Mouse (Mus musculus): ENCODE measurements around the gene Dnajc10. TPM values are rescaled to one million over a fixed set of nuclear protein-coding genes. Genes with fewer than 3 reads are reported as not detected.

Gene Dnajc10
- polyA plus RNA-seq, 1 experiment from 2014 or later, result 98.1 TPM

DNA sequence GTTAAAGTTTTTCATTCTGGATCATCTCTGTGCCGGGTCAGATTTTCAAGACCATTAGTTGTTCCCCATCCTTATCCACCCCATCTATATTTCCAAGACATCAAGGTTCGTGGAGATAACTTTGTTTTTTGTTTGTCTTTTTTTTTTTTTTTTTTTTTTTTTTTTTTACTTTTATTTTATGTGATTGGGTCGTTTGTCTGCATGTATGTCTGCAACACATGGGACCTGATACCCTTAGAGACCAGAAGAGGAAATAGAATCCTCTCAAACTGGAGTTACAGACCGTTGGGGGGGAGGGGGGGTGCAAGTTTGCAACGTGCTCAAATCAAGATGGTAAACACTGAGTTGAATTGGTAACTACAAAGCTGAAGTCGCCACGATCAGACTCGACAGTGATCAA lies 23.1 kb upstream of the Dnajc10 start, which contains the start of gene Prdx6b:
TSS of gene Prdx6b (plus strand) at position 301 of the 400 bp plus-strand sequence.
- Histone ChIP-seq H3K4me3 (ENCODE audit: low read depth, low read length) (no peak within 1 kb of the TSS), H3K9ac (ENCODE audit: low read length) (no peak within 1 kb of the TSS), H3K36me3 (ENCODE audit: control insufficient read depth, insufficient read depth, low read length) (no peaks in the 10 kb centered on the region), H3K27ac (ENCODE audit: low read depth, low read length) (no peak within 1 kb of the TSS), H3K9me3 (ENCODE audit: control insufficient read depth, low read length) (no peaks in the 10 kb centered on the region), H3K4me1 (ENCODE audit: control insufficient read depth, insufficient read depth, low read length) (no peaks in the 10 kb centered on the region), H3K4me2 (no peak within 1 kb of the TSS), H3K27me3 (ENCODE audit: control insufficient read depth, insufficient read depth, low read length) (no peaks in the 10 kb centered on the region)
- 88% methylated on average over 8 of the region's 8 CpGs for WGBS
- DNase-seq (ENCODE audit: low spot score, missing footprints), result no peak
- no peak for ATAC-seq (ENCODE audit: low FRiP score)

- ATAC-seq (ENCODE audit: low FRiP score) (no peak), DNase-seq (ENCODE audit: low spot score, missing footprints) (no peak)
- Histone ChIP-seq H3K4me2 (no peak overlapping the region), H3K4me1 (ENCODE audit: control insufficient read depth, insufficient read depth, low read length) (no peaks in the 10 kb centered on the region), H3K9me3 (ENCODE audit: control insufficient read depth, low read length) (no peaks in the 10 kb centered on the region), H3K27ac (ENCODE audit: low read depth, low read length) (no peak overlapping the region), H3K4me3 (ENCODE audit: low read depth, low read length) (no peak overlapping the region), H3K27me3 (ENCODE audit: control insufficient read depth, insufficient read depth, low read length) (no peaks in the 10 kb centered on the region), H3K36me3 (ENCODE audit: control insufficient read depth, insufficient read depth, low read length) (no peaks in the 10 kb centered on the region), H3K9ac (ENCODE audit: low read length) (no peak overlapping the region)
- WGBS, result 76% methylated on average over 3 of the region's 3 CpGs
Observed at GRCm38 (mm10) chr2:80298334-80298733, 16.9 kb upstream of the Dnajc10 start.

GRCm38 (mm10) chr2:80300806-80301205 lies 14.5 kb upstream of the Dnajc10 start:
- 85% methylated on average over 4 of the region's 4 CpGs for WGBS
- Histone ChIP-seq H3K36me3 (ENCODE audit: control insufficient read depth, insufficient read depth, low read length) (no peaks in the 10 kb centered on the region), H3K4me2 (no peak overlapping the region), H3K27me3 (ENCODE audit: control insufficient read depth, insufficient read depth, low read length) (no peaks in the 10 kb centered on the region), H3K27ac (ENCODE audit: low read depth, low read length) (no peak overlapping the region), H3K4me3 (ENCODE audit: low read depth, low read length) (no peak overlapping the region), H3K9me3 (ENCODE audit: control insufficient read depth, low read length) (no peaks in the 10 kb centered on the region), H3K9ac (ENCODE audit: low read length) (no peak overlapping the region), H3K4me1 (ENCODE audit: control insufficient read depth, insufficient read depth, low read length) (no peaks in the 10 kb centered on the region)
- DNase-seq (ENCODE audit: low spot score, missing footprints), result no peak
- ATAC-seq (ENCODE audit: low FRiP score), result no peak

DNA sequence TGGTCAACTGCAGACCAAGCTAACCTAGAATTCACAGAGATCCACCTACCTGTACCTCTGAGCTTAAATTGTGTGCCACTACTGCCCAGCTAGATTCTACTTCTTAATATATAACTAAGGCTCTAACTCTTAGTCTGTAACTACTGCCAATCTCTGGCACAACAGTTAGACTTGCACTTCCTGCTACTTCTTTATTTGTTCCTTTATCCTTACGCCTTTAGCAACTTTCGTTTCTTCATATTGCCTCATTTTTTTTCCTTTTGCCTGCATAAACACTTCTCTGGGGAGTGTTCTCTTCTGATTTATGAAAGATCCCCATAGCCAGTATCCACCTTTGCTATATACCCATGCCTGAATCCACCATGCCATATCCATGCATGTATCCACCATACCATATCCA lies 11.3 kb upstream of the Dnajc10 start:
- no peaks in the 10 kb centered on the region for H3K9me3 ChIP-seq (ENCODE audit: control insufficient read depth, low read length)
- WGBS, result 97% methylated on average over 2 of the region's 2 CpGs

GRCm38 (mm10) chr2:80307701-80308100 lies 7.6 kb upstream of the Dnajc10 start:
- Histone ChIP-seq H3K9me3 (ENCODE audit: control insufficient read depth, low read length) (no peaks in the 10 kb centered on the region), H3K27ac (ENCODE audit: low read depth, low read length) (no peak overlapping the region), H3K4me3 (ENCODE audit: low read depth, low read length) (no peak overlapping the region), H3K27me3 (ENCODE audit: control insufficient read depth, insufficient read depth, low read length) (no peaks in the 10 kb centered on the region), H3K4me1 (ENCODE audit: control insufficient read depth, insufficient read depth, low read length) (no peaks in the 10 kb centered on the region), H3K36me3 (ENCODE audit: control insufficient read depth, insufficient read depth, low read length) (no peaks in the 10 kb centered on the region), H3K9ac (ENCODE audit: low read length) (no peak overlapping the region), H3K4me2 (no peak overlapping the region)
- ATAC-seq (ENCODE audit: low FRiP score) (no peak), DNase-seq (ENCODE audit: low spot score, missing footprints) (no peak)
- WGBS, result 90% methylated on average over 3 of the region's 3 CpGs

More for the DNA sequence above, 11.3 kb upstream of the Dnajc10 start:
- Histone ChIP-seq H3K4me1 (ENCODE audit: control insufficient read depth, insufficient read depth, low read length) (no peaks in the 10 kb centered on the region), H3K9ac (ENCODE audit: low read length) (no peak overlapping the region), H3K27ac (ENCODE audit: low read depth, low read length) (no peak overlapping the region), H3K4me3 (ENCODE audit: low read depth, low read length) (no peak overlapping the region), H3K4me2 (no peak overlapping the region), H3K36me3 (ENCODE audit: control insufficient read depth, insufficient read depth, low read length) (no peaks in the 10 kb centered on the region), H3K27me3 (ENCODE audit: control insufficient read depth, insufficient read depth, low read length) (no peaks in the 10 kb centered on the region)
- ATAC-seq (ENCODE audit: low FRiP score) (no peak), DNase-seq (ENCODE audit: low spot score, missing footprints) (no peak)

DNA sequence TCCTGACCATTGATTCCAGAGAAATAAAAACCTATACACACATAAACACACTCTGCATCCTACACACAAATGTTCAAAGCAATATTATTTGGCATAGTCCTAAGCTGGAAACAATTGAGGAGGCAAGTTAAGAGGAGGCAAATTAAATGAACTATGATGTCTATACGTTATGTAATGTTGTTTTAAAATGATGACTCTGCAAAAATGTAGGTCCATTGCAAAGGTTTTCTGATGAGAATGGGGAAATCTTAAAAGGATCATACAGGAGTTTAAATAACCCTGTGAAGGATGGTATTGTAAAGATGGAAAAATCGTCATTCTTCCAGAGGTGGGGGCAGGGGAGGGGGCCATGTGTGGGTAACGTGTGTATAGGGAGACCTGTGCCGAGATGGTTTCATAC lies 5.5 kb upstream of the Dnajc10 start:
- H3K4me1 ChIP-seq (ENCODE audit: control insufficient read depth, insufficient read depth, low read length), result no peaks in the 10 kb centered on the region
- H3K27ac ChIP-seq (ENCODE audit: low read depth, low read length), result no peak overlapping the region
- H3K36me3 ChIP-seq (ENCODE audit: control insufficient read depth, insufficient read depth, low read length), result no peaks in the 10 kb centered on the region
- ATAC-seq (ENCODE audit: low FRiP score) (no peak), DNase-seq (ENCODE audit: low spot score, missing footprints) (no peak)
- no peak overlapping the region for H3K4me2 ChIP-seq
- H3K27me3 ChIP-seq (ENCODE audit: control insufficient read depth, insufficient read depth, low read length), result no peaks in the 10 kb centered on the region
- H3K9ac ChIP-seq (ENCODE audit: low read length), result no peak overlapping the region
- H3K9me3 ChIP-seq (ENCODE audit: control insufficient read depth, low read length), result no peaks in the 10 kb centered on the region
- WGBS, result 82% methylated on average over 4 of the region's 4 CpGs
- H3K4me3 ChIP-seq (ENCODE audit: low read depth, low read length), result no peak overlapping the region

- H3K27ac ChIP-seq (ENCODE audit: low read depth, low read length), result no peak overlapping the region
- no peaks in the 10 kb centered on the region for H3K9me3 ChIP-seq (ENCODE audit: control insufficient read depth, low read length)
- DNase-seq (ENCODE audit: low spot score, missing footprints) (no peak), ATAC-seq (ENCODE audit: low FRiP score) (no peak)
- H3K4me1 ChIP-seq (ENCODE audit: control insufficient read depth, insufficient read depth, low read length), result no peaks in the 10 kb centered on the region
- H3K4me3 ChIP-seq (ENCODE audit: low read depth, low read length), result no peak overlapping the region
- 81% methylated on average over 4 of the region's 4 CpGs for WGBS
- no peak overlapping the region for H3K4me2 ChIP-seq
- H3K36me3 ChIP-seq (ENCODE audit: control insufficient read depth, insufficient read depth, low read length), result no peaks in the 10 kb centered on the region
- H3K27me3 ChIP-seq (ENCODE audit: control insufficient read depth, insufficient read depth, low read length), result no peaks in the 10 kb centered on the region
- no peak overlapping the region for H3K9ac ChIP-seq (ENCODE audit: low read length)
Observed at GRCm38 (mm10) chr2:80310772-80311171, 4.5 kb upstream of the Dnajc10 start.

DNA sequence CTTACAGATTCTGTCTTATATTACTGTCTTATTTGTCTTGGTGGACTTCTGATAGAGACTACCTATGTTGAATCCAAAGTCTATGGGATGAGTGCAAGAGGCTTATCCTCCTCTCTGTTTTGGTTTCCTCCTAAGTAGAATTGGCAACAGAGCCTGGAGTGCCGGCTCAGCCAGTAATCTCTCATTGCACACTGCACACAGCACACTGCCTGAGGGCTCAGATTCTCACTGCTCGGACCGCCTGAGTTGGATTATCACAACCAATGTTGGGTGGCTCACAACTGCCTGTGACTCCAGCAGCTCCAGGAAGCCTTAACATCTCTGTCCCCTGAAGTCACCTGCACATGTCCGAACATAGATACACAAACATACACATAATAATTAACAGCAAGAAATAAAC lies 3.9 kb upstream of the Dnajc10 start:
- Histone ChIP-seq H3K9me3 (ENCODE audit: control insufficient read depth, low read length) (no peaks in the 10 kb centered on the region), H3K4me1 (ENCODE audit: control insufficient read depth, insufficient read depth, low read length) (peaks cover 4% of the 10 kb centered on the region), H3K27me3 (ENCODE audit: control insufficient read depth, insufficient read depth, low read length) (no peaks in the 10 kb centered on the region), H3K9ac (ENCODE audit: low read length) (no peak overlapping the region), H3K4me2 (no peak overlapping the region), H3K4me3 (ENCODE audit: low read depth, low read length) (no peak overlapping the region), H3K36me3 (ENCODE audit: control insufficient read depth, insufficient read depth, low read length) (no peaks in the 10 kb centered on the region), H3K27ac (ENCODE audit: low read depth, low read length) (no peak overlapping the region)
- 64% methylated on average over 4 of the region's 4 CpGs for WGBS
- DNase-seq (ENCODE audit: low spot score, missing footprints) (no peak), ATAC-seq (ENCODE audit: low FRiP score) (no peak)

GRCm38 (mm10) chr2:80314201-80314600 lies 1.1 kb upstream of the Dnajc10 start:
- H3K27ac ChIP-seq (ENCODE audit: low read depth, low read length), result no peak overlapping the region
- no peaks in the 10 kb centered on the region for H3K27me3 ChIP-seq (ENCODE audit: control insufficient read depth, insufficient read depth, low read length)
- no peak overlapping the region for H3K9ac ChIP-seq (ENCODE audit: low read length)
- no peak for ATAC-seq (ENCODE audit: low FRiP score)
- no peak overlapping the region for H3K4me3 ChIP-seq (ENCODE audit: low read depth, low read length)
- no peaks in the 10 kb centered on the region for H3K36me3 ChIP-seq (ENCODE audit: control insufficient read depth, insufficient read depth, low read length)
- 48% methylated on average over 1 of the region's 1 CpGs for WGBS
- no peaks in the 10 kb centered on the region for H3K9me3 ChIP-seq (ENCODE audit: control insufficient read depth, low read length)
- no peak overlapping the region for H3K4me2 ChIP-seq
- peaks cover 7% of the 10 kb centered on the region for H3K4me1 ChIP-seq (ENCODE audit: control insufficient read depth, insufficient read depth, low read length)
- no peak for DNase-seq (ENCODE audit: low spot score, missing footprints)

- Histone ChIP-seq H3K9me3 (ENCODE audit: control insufficient read depth, low read length) (no peaks in the 10 kb centered on the region), H3K4me2 (peak overlapping the region; percentile 56), H3K4me3 (ENCODE audit: low read depth, low read length) (peak overlapping the region; percentile 86), H3K36me3 (ENCODE audit: control insufficient read depth, insufficient read depth, low read length) (no peaks in the 10 kb centered on the region), H3K27ac (ENCODE audit: low read depth, low read length) (peak overlapping the region; percentile 97), H3K27me3 (ENCODE audit: control insufficient read depth, insufficient read depth, low read length) (no peaks in the 10 kb centered on the region), H3K4me1 (ENCODE audit: control insufficient read depth, insufficient read depth, low read length) (peaks cover 7% of the 10 kb centered on the region), H3K9ac (ENCODE audit: low read length) (peak overlapping the region; percentile 96)
- 53% methylated on average over 7 of the region's 7 CpGs for WGBS
- ATAC-seq (ENCODE audit: low FRiP score) (peak; percentile 46), DNase-seq (ENCODE audit: low spot score, missing footprints) (peak; percentile 84)
Observed at GRCm38 (mm10) chr2:80314854-80315241, 418 bp upstream of the Dnajc10 start.

Measured in midbrain, embryonic 11.5 days (tissue).